Mouse (Mus musculus) testis, adult 2 months (tissue): Measurements from ENCODE around the gene Phf14. TPM values are rescaled to one million over a fixed set of nuclear protein-coding genes. Genes with fewer than 3 reads are reported as not detected.

Experiments
- H3K27ac ChIP-seq: fragments of 200-500 bp; 2 replicates; pipeline ENCODE4 v1.5.1; 2012; ENCODE audit warnings: low read depth, low read length; ENCODE audit not compliant: control insufficient read depth, insufficient read depth
- H3K27me3 ChIP-seq: fragments of 200-500 bp; 2 replicates; pipeline ENCODE4 v1.6.1; 2012; ENCODE audit warnings: mild to moderate bottlenecking, low read length, moderate library complexity; ENCODE audit not compliant: control insufficient read depth, insufficient read depth
- H3K36me3 ChIP-seq: fragments of 200-500 bp; 2 replicates; pipeline ENCODE4 v1.6.1; 2012; ENCODE audit warnings: mild to moderate bottlenecking, low read length; ENCODE audit not compliant: control insufficient read depth, insufficient read depth
- H3K4me1 ChIP-seq: fragments of 200-500 bp; 2 replicates; pipeline ENCODE4 v1.6.1; 2012; ENCODE audit warnings: low read length; ENCODE audit not compliant: control insufficient read depth, insufficient read depth
- H3K4me3 ChIP-seq: fragments of 200-500 bp; 2 replicates; pipeline ENCODE4 v1.5.1; 2012; ENCODE audit warnings: low read depth, mild to moderate bottlenecking, low read length, moderate library complexity, mixed read lengths; ENCODE audit not compliant: control insufficient read depth
- CTCF ChIP-seq: fragments of 200-500 bp; IDR thresholded peaks from 2 replicates; pipeline ENCODE4 v1.5.1; 2012; ENCODE audit warnings: low read depth, mild to moderate bottlenecking, inconsistent platforms, low read length, moderate library complexity; ENCODE audit not compliant: control insufficient read depth, insufficient read depth, insufficient replicate concordance
- POLR2A ChIP-seq: fragments of 200-500 bp; IDR thresholded peaks from 2 replicates; pipeline ENCODE4 v1.6.1; 2012; ENCODE audit warnings: low read depth, mild to moderate bottlenecking, inconsistent platforms, low read length, moderate library complexity; ENCODE audit not compliant: control insufficient read depth
- polyA plus RNA-seq: library from polyadenylated mRNA; depleted of rRNA; stranded (reverse); fragments of >200 nt; gene quantifications from 2 replicates; pipeline ENCODE4 v1.2.3, GENCODE M21; 2012

Gene Phf14
- polyA plus RNA-seq, 1 experiment: 5.7 TPM

GRCm38 (mm10) chr6:12089439-12089992, 181.9 kb downstream of the Phf14 start:
- Histone ChIP-seq H3K4me3 (no peak overlapping the region), H3K36me3 (no peaks in the 10 kb centered on the region), H3K27ac (no peak overlapping the region), H3K4me1 (no peaks in the 10 kb centered on the region), H3K27me3 (no peaks in the 10 kb centered on the region)
- TF ChIP-seq CTCF (no peak), POLR2A (no peak)

DNA sequence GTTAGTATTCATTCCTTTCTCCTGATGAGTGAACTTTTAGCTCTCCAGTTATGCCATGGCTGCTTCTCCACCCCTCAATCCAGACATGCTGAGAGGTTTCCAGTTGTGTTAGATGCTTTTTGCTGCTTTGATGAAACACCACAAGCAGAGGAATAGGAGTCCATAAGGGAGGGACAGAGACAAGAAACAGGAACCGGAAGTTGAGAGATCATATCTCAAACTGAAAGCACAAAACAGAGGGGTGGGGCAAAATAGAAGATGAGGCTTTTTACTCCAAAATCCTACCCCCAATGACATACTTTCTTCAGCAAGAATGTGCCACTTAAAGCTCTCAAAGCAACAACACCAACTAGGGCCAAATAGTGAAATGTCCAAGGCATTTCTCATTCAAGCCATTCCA, 188.1 kb downstream of the Phf14 start:
- H3K4me3 ChIP-seq: no peak overlapping the region
- no peaks in the 10 kb centered on the region for H3K36me3 ChIP-seq
- H3K27ac ChIP-seq: no peak overlapping the region
- H3K4me1 ChIP-seq: no peaks in the 10 kb centered on the region
- no peaks in the 10 kb centered on the region for H3K27me3 ChIP-seq
- TF ChIP-seq CTCF: no peak
- TF ChIP-seq POLR2A: no peak

- H3K36me3 ChIP-seq: no peaks in the 10 kb centered on the region
- no peak overlapping the region for H3K4me3 ChIP-seq
- no peaks in the 10 kb centered on the region for H3K27me3 ChIP-seq
- TF ChIP-seq CTCF (no peak), POLR2A (no peak)
- no peaks in the 10 kb centered on the region for H3K4me1 ChIP-seq
- H3K27ac ChIP-seq: no peak overlapping the region
Measured at GRCm38 (mm10) chr6:12097125-12097524, 189.5 kb downstream of the Phf14 start.

DNA sequence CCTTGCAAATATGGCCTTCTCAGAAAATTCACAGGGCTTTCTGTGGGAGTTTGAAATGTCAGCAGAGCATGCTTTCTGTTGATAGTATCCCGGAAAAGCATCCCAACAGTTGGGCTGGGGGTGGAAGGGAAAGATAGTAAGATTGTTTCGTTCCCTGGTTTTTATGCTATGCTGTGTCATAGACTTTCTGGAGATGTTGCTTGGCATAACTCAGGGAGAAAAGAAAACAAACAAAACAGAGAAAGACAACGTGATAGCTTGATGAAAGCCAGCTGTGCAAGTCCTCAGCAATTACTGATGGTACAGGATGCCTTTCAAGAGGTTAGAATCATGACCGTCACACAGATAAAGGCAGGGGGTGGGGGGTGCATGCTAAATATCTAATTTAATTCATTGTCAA, 197.5 kb downstream of the Phf14 start:
- Histone ChIP-seq H3K27ac (no peak overlapping the region), H3K4me1 (no peaks in the 10 kb centered on the region), H3K36me3 (no peaks in the 10 kb centered on the region), H3K27me3 (no peaks in the 10 kb centered on the region), H3K4me3 (no peak overlapping the region)
- TF ChIP-seq POLR2A (no peak), CTCF (no peak)

DNA sequence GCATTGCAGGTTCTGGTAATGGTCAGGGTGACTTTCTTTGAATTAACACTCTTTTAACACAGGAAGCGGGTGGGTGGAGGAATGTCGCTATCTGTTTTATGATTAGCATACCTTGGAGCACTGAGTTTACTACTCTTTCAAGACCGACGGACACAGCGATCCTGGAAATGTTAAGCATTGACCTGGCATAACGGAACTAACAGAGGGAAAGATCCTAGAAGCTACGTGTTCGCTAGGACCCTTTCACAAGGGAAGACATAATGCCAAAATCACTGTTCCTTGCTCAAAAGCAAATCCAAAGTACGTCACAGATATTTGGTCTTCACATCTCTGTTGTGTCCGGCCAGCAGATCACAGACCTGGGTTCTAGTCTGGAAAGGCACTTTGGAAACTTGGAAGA, 199.7 kb downstream of the Phf14 start:
- no peak overlapping the region for H3K27ac ChIP-seq
- no peaks in the 10 kb centered on the region for H3K4me1 ChIP-seq
- H3K27me3 ChIP-seq: no peaks in the 10 kb centered on the region
- H3K36me3 ChIP-seq: no peaks in the 10 kb centered on the region
- no peak for TF ChIP-seq POLR2A
- TF ChIP-seq CTCF: no peak
- H3K4me3 ChIP-seq: no peak overlapping the region

DNA sequence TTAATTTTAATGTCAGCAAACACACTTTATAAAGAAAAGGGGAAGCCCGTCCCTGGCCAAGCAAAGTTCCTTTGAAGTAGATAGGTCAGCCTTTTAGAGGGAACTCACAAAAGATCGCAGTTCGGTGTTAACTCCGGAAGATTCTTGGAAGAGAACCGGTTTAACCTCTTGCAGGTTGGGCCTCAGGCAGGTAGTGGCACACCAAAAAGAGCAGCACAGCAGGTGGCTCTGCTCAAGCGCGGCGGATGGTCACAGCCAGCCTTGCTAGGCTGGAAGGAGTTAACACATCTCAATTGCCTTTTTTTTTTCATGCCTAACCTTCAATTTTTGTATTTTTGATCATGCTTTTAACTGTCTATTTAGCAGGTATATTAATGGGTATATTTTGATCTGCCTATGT, 200.2 kb downstream of the Phf14 start:
- Histone ChIP-seq H3K4me3 (no peak overlapping the region), H3K4me1 (no peaks in the 10 kb centered on the region), H3K27ac (no peak overlapping the region), H3K36me3 (no peaks in the 10 kb centered on the region), H3K27me3 (no peaks in the 10 kb centered on the region)
- no peak for TF ChIP-seq CTCF
- TF ChIP-seq POLR2A: no peak

DNA sequence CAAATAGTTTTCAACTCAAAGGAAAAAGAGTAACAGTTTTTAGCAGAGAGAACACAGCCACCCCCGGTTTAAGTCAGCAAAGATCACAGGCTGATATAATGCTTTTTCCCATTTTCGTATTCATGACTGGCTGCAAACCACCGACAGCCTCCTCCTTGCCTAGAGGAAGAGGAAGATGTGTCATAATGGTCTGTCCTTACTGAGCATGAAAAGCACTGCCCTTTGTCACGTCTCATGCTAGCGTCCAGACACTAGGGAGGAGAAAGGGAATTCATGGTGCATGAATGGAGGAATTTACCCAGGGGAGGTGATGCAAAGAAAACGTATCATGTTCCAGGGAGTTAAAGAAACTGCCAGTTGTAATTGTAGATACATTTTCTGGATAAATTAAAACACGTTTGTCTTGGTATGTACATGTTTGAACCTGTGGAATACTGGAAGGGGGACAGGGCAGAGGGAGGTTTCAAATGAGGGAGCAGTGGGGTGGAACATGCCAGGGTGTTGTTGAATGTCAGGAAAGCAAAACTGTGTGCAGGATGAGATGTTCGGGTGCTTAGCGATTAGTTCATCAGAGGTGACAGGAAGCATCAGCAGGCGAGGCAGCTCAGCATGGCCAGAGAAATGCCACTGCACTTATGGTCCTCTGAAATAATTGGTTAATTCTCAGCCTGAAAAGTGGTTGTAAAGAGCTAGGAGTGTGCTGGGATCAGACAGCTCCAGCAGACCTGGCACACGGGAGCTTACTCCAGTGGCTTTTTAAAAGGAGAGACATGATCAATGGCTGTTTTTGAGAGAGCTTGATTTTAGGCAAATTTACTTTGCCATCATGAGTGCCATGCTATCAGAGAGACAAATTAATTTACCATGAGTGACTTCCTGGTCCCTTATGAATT, 209.6 kb downstream of the Phf14 start:
- Histone ChIP-seq H3K4me3 (no peak overlapping the region), H3K27ac (no peak overlapping the region), H3K36me3 (no peaks in the 10 kb centered on the region), H3K27me3 (no peaks in the 10 kb centered on the region), H3K4me1 (no peaks in the 10 kb centered on the region)
- TF ChIP-seq POLR2A: no peak
- no peak for TF ChIP-seq CTCF
